Mouse (Mus musculus): Measurements from ENCODE around the gene Colgalt2.

DNA sequence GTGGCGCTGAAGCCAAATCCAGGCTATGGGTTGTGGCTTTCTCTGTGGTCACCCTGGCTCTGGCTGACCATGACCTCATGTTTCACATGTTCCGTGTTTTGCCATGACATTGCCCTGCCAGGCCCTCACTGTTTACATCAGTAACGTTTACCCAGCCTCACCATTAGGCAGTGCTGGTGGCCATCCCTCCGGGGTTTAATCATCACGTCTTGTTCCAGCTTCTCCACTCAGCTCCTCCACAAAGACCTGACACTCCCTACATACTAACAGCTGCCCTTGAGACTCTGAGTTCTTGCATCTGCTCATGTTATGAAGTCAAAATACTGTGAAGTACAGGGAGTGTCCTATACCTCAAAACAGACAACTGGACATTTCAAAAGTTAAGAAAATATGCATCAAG is 54.9 kb downstream of the Colgalt2 start:
- TF ChIP-seq TAL1 (IDR thresholded peaks at IDR 0.05; ENCODE audit: low read length) (no peak), GATA1 (IDR thresholded peaks at IDR 0.05; ENCODE audit: low read length) (no peak)
